Mouse (Mus musculus) embryonic fibroblast, embryonic 13.5 days (primary cell): ENCODE data around the gene Cdc45.

Experiments
- CTCF ChIP-seq: IDR thresholded peaks from 2 replicates; pipeline ENCODE4 v1.5.1; 2011; ENCODE audit warnings: mild to moderate bottlenecking, control low read depth, low read length, moderate library complexity, borderline replicate concordance; ENCODE audit not compliant: insufficient read depth
- POLR2A ChIP-seq: IDR thresholded peaks from 2 replicates; pipeline ENCODE4 v1.6.1; 2011; ENCODE audit warnings: low read depth, mild to moderate bottlenecking, control low read depth, low read length, moderate library complexity

- TF ChIP-seq CTCF, result no peak
- no peak for TF ChIP-seq POLR2A
Measured at GRCm38 (mm10) chr16:18746268-18747122, 65.3 kb downstream of the Cdc45 start.
